Mouse (Mus musculus) spleen, adult 2 months (tissue): ENCODE results near the gene Bhlhe23.

Experiments used
- CTCF ChIP-seq: fragments of 200-500 bp; IDR thresholded peaks from 2 replicates; pipeline ENCODE4 v1.5.1; 2011; ENCODE audit warnings: mild to moderate bottlenecking, inconsistent platforms; ENCODE audit not compliant: insufficient read depth, insufficient read length, insufficient replicate concordance; ENCODE audit errors: extremely low read depth
- POLR2A ChIP-seq: fragments of 200-500 bp; IDR thresholded peaks from 2 replicates; pipeline ENCODE4 v1.6.1; 2011; ENCODE audit warnings: low read depth, low read length, inconsistent platforms

GRCm38 (mm10) chr2:180746569-180747192, 30.0 kb downstream of the Bhlhe23 start:
- TF ChIP-seq CTCF (no peak), POLR2A (no peak)
